Mouse (Mus musculus): ENCODE measurements around the gene Mvp.

DNA sequence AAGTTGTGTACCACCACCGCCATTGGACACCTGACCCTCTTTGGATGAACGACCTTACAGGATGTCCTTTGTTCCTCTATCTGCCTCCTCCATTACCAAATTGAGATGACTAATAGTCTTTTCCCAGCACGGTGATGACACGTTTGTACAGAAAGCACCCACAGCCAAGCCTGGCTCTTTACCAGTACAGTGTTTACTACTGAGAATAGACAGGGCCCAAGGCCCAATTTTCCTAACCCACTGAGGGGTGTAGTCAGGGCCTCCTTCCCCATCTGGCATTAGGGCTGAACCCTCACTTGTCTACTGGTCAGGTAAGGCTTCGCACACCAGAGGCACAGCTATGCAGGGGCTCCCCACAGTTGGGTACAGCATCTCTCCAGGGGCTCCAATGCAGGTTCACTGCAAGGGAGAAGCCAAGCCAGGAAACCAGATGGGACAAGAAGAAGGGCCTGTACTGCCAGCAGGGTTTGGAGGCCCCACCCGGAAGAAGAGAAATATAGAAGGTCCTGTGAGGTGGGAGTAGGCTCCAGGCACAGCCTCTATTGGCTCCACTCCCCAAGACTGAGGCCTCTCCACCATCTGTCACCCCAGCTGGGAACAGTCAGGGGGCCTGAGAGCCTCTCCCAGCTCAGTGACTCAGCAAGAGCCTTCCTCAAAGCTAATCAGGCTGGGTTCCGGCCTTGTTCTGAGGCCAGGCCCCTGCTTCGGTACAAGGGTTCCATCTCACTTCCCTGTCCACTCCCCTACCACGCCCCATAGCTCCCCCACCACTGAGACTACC is 6.0 kb downstream of the Mvp start:
- no peak for TF ChIP-seq CTCF (IDR thresholded peaks at IDR 0.05; ENCODE audit: borderline replicate concordance, insufficient read depth, low read length)
- TF ChIP-seq POLR2A (IDR thresholded peaks at IDR 0.05; ENCODE audit: low read depth, low read length), result no peak
